Mouse (Mus musculus) left cerebral cortex, adult 9 months (tissue): ENCODE data around the gene 6430571L13Rik.

Experiments
- DNase-seq, 2 experiments: peaks; one replicate each; pipeline ENCODE4 v3.0.0; 2022; ENCODE audit warnings: low spot score in 2 of 2

6430571L13Rik gene

GRCm38 (mm10) chr9:107340267-107340859, at the start of gene 6430571L13Rik:
6430571L13Rik (plus strand) TSS chr9:107340602.
- peak; percentile 80 to 93 for DNase-seq

GRCm38 (mm10) chr9:107290897-107291296, 49.5 kb upstream of the 6430571L13Rik start:
- DNase-seq: peak in 1 of 2 experiments; percentile 81

GRCm38 (mm10) chr9:107294249-107294648, 46.2 kb upstream of the 6430571L13Rik start:
- peak in 1 of 2 experiments; percentile 70 for DNase-seq

GRCm38 (mm10) chr9:107295616-107296015, 44.8 kb upstream of the 6430571L13Rik start:
- DNase-seq: peak in 1 of 2 experiments; percentile 54

GRCm38 (mm10) chr9:107296016-107296040, 44.6 kb upstream of the 6430571L13Rik start, which contains the start of gene Cish:
Cish (plus strand) TSS chr9:107296026.
- DNase-seq: no peak

GRCm38 (mm10) chr9:107296041-107296440, 44.4 kb upstream of the 6430571L13Rik start:
- no peak for DNase-seq

- DNase-seq: peak; percentile 79 to 96
Observed at GRCm38 (mm10) chr9:107296501-107296965, 43.9 kb upstream of the 6430571L13Rik start.

GRCm38 (mm10) chr9:107297059-107297458, 43.3 kb upstream of the 6430571L13Rik start:
- no peak for DNase-seq

- no peak for DNase-seq
Observed at GRCm38 (mm10) chr9:107297658-107298057, 42.7 kb upstream of the 6430571L13Rik start.

GRCm38 (mm10) chr9:107298059-107298780, 42.2 kb upstream of the 6430571L13Rik start:
- DNase-seq: no peak

- no peak for DNase-seq
Observed at GRCm38 (mm10) chr9:107298876-107299275, 41.5 kb upstream of the 6430571L13Rik start.

GRCm38 (mm10) chr9:107299783-107300182, 40.6 kb upstream of the 6430571L13Rik start:
- DNase-seq: no peak

GRCm38 (mm10) chr9:107300224-107300973, 40.0 kb upstream of the 6430571L13Rik start:
- no peak for DNase-seq

GRCm38 (mm10) chr9:107301554-107302331, 38.7 kb upstream of the 6430571L13Rik start:
- no peak for DNase-seq

GRCm38 (mm10) chr9:107302592-107302991, 37.8 kb upstream of the 6430571L13Rik start:
- DNase-seq: no peak

- no peak for DNase-seq
Observed at GRCm38 (mm10) chr9:107303121-107303820, 37.1 kb upstream of the 6430571L13Rik start.

GRCm38 (mm10) chr9:107303900-107304299, 36.5 kb upstream of the 6430571L13Rik start:
- DNase-seq: no peak

GRCm38 (mm10) chr9:107304383-107304782, 36.0 kb upstream of the 6430571L13Rik start:
- no peak for DNase-seq

- DNase-seq: no peak
Observed at GRCm38 (mm10) chr9:107305012-107305411, 35.4 kb upstream of the 6430571L13Rik start.

GRCm38 (mm10) chr9:107305601-107306542, 34.5 kb upstream of the 6430571L13Rik start:
- no peak for DNase-seq
